Mouse (Mus musculus): Measurements from ENCODE around the gene Bcr. TPM values are rescaled to one million over a fixed set of nuclear protein-coding genes. Genes with fewer than 3 reads are reported as not detected.
"Not testable (repeated sequence)": the region's sequence is repeated elsewhere in the genome, so short reads cannot be mapped to it uniquely, and the experiment has no call there.

Gene Bcr
- polyA plus RNA-seq, 1 experiment from 2014 or later: 14.0 TPM

GRCm38 (mm10) chr10:75036883-75037379 is 23.5 kb upstream of the Bcr start, which contains the start of gene Rab36:
Gene Rab36, plus strand, starts transcription at chr10:75037058.
- under 1% methylated on average over 36 of the region's 36 CpGs for WGBS
- ATAC-seq (ENCODE audit: low FRiP score): peak; percentile 94
- Histone ChIP-seq H3K4me2 (replicated peaks) (peak within 1 kb of the TSS; percentile 79), H3K27me3 (no peaks in the 10 kb centered on the region), H3K4me3 (peak within 1 kb of the TSS; percentile 39), H3K9me3 (replicated peaks) (no peaks in the 10 kb centered on the region), H3K9ac (peak within 1 kb of the TSS; percentile 52), H3K27ac (peak within 1 kb of the TSS; percentile 91), H3K4me1 (peaks cover 48% of the 10 kb centered on the region), H3K36me3 (no peaks in the 10 kb centered on the region)

- H3K9ac ChIP-seq; H3K4me2 ChIP-seq (replicated peaks); H3K9me3 ChIP-seq (replicated peaks); H3K36me3 ChIP-seq; H3K27me3 ChIP-seq; ATAC-seq (ENCODE audit: low FRiP score); H3K4me3 ChIP-seq; H3K27ac ChIP-seq: not testable (repeated sequence)
- WGBS: 8% methylated on average over 1 of the region's 1 CpGs
- peaks cover 23% of the 10 kb centered on the region for H3K4me1 ChIP-seq
These were observed 18.3 kb upstream of the Bcr start for GRCm38 (mm10) chr10:75042060-75042459.

- Histone ChIP-seq H3K4me2 (replicated peaks) (no peak overlapping the region), H3K4me3 (no peak overlapping the region), H3K36me3 (peaks cover 7% of the 10 kb centered on the region; the same call in 1 of the 2 replicates), H3K9ac (no peak overlapping the region), H3K27ac (no peak overlapping the region), H3K9me3 (replicated peaks) (no peaks in the 10 kb centered on the region), H3K27me3 (no peaks in the 10 kb centered on the region), H3K4me1 (0 out of 2 replicates have a peak, but pooled peaks cover 5% of the 10 kb centered on the region)
- 39% methylated on average over 7 of the region's 7 CpGs for WGBS
- peak; percentile 36; the same call in 1 of the 2 replicates for ATAC-seq (ENCODE audit: low FRiP score)
These were observed 15.9 kb upstream of the Bcr start for GRCm38 (mm10) chr10:75044459-75044858.

- no peak overlapping the region for H3K4me3 ChIP-seq
- no peak overlapping the region for H3K9ac ChIP-seq
- 0 out of 2 replicates have a peak, but pooled peaks cover 5% of the 10 kb centered on the region for H3K4me1 ChIP-seq
- no peaks in the 10 kb centered on the region for H3K27me3 ChIP-seq
- no peaks in the 10 kb centered on the region for H3K9me3 ChIP-seq (replicated peaks)
- WGBS: 91% methylated on average over 15 of the region's 15 CpGs
- H3K27ac ChIP-seq: no peak overlapping the region
- no peak for ATAC-seq (ENCODE audit: low FRiP score)
- H3K36me3 ChIP-seq: peaks cover 7% of the 10 kb centered on the region; the same call in 1 of the 2 replicates
- no peak overlapping the region for H3K4me2 ChIP-seq (replicated peaks)
These were observed 14.6 kb upstream of the Bcr start for GRCm38 (mm10) chr10:75045831-75046230.

GRCm38 (mm10) chr10:75048711-75049110 is 11.7 kb upstream of the Bcr start:
- 0 out of 2 replicates have a peak, but pooled peaks cover 4% of the 10 kb centered on the region for H3K4me1 ChIP-seq
- no peak overlapping the region for H3K27ac ChIP-seq
- H3K9me3 ChIP-seq (replicated peaks): no peaks in the 10 kb centered on the region
- H3K4me2 ChIP-seq (replicated peaks): no peak overlapping the region
- no peaks in the 10 kb centered on the region for H3K27me3 ChIP-seq
- peaks cover 7% of the 10 kb centered on the region; the same call in 1 of the 2 replicates for H3K36me3 ChIP-seq
- no peak overlapping the region for H3K4me3 ChIP-seq
- 91% methylated on average over 7 of the region's 7 CpGs for WGBS
- ATAC-seq (ENCODE audit: low FRiP score): no peak
- H3K9ac ChIP-seq: no peak overlapping the region

- H3K9ac ChIP-seq: no peak overlapping the region
- 95% methylated on average over 21 of the region's 21 CpGs for WGBS
- no peak overlapping the region for H3K4me3 ChIP-seq
- H3K36me3 ChIP-seq: no peaks in the 10 kb centered on the region
- no peaks in the 10 kb centered on the region for H3K9me3 ChIP-seq (replicated peaks)
- no peak overlapping the region for H3K4me2 ChIP-seq (replicated peaks)
- no peak for ATAC-seq (ENCODE audit: low FRiP score)
- peaks cover 11% of the 10 kb centered on the region for H3K4me1 ChIP-seq
- H3K27me3 ChIP-seq: no peaks in the 10 kb centered on the region; the same call in 1 of the 2 replicates
- no peak overlapping the region for H3K27ac ChIP-seq
These were observed 8.9 kb upstream of the Bcr start for GRCm38 (mm10) chr10:75051364-75052074.

GRCm38 (mm10) chr10:75052902-75053301 is 7.5 kb upstream of the Bcr start:
- Histone ChIP-seq H3K9me3 (replicated peaks) (no peaks in the 10 kb centered on the region), H3K4me3 (no peak overlapping the region), H3K27me3 (no peaks in the 10 kb centered on the region; the same call in 1 of the 2 replicates), H3K27ac (no peak overlapping the region), H3K36me3 (no peaks in the 10 kb centered on the region), H3K9ac (no peak overlapping the region), H3K4me2 (replicated peaks) (no peak overlapping the region), H3K4me1 (peaks cover 20% of the 10 kb centered on the region)
- ATAC-seq (ENCODE audit: low FRiP score): no peak
- WGBS: 80% methylated on average over 8 of the region's 8 CpGs

GRCm38 (mm10) chr10:75053655-75054054 is 6.7 kb upstream of the Bcr start:
- H3K4me2 ChIP-seq (replicated peaks): no peak overlapping the region
- no peaks in the 10 kb centered on the region for H3K9me3 ChIP-seq (replicated peaks)
- H3K4me3 ChIP-seq: no peak overlapping the region
- ATAC-seq (ENCODE audit: low FRiP score): no peak
- no peak overlapping the region for H3K27ac ChIP-seq
- WGBS: 88% methylated on average over 4 of the region's 4 CpGs
- no peaks in the 10 kb centered on the region; the same call in 1 of the 2 replicates for H3K27me3 ChIP-seq
- peaks cover 23% of the 10 kb centered on the region for H3K4me1 ChIP-seq
- H3K9ac ChIP-seq: no peak overlapping the region
- no peaks in the 10 kb centered on the region for H3K36me3 ChIP-seq

- H3K27ac ChIP-seq: no peak overlapping the region; the same call in 1 of the 2 replicates
- H3K27me3 ChIP-seq: no peaks in the 10 kb centered on the region; the same call in 1 of the 2 replicates
- H3K36me3 ChIP-seq: no peaks in the 10 kb centered on the region
- H3K9ac ChIP-seq: no peak overlapping the region
- WGBS: 83% methylated on average over 6 of the region's 6 CpGs
- H3K4me2 ChIP-seq (replicated peaks): no peak overlapping the region
- no peak for ATAC-seq (ENCODE audit: low FRiP score)
- H3K4me3 ChIP-seq: no peak overlapping the region
- H3K4me1 ChIP-seq: peaks cover 28% of the 10 kb centered on the region
- H3K9me3 ChIP-seq (replicated peaks): no peaks in the 10 kb centered on the region
These were observed 6.3 kb upstream of the Bcr start for GRCm38 (mm10) chr10:75054125-75054524.

GRCm38 (mm10) chr10:75055672-75056071 is 4.7 kb upstream of the Bcr start:
- H3K9ac ChIP-seq: no peak overlapping the region
- H3K27ac ChIP-seq: peak overlapping the region; percentile 67
- H3K27me3 ChIP-seq: no peaks in the 10 kb centered on the region; the same call in 1 of the 2 replicates
- no peak overlapping the region for H3K4me3 ChIP-seq
- 66% methylated on average over 5 of the region's 5 CpGs for WGBS
- H3K9me3 ChIP-seq (replicated peaks): no peaks in the 10 kb centered on the region
- 0 out of 2 replicates have a peak, but pooled peaks have one; percentile 9 for ATAC-seq (ENCODE audit: low FRiP score)
- H3K4me2 ChIP-seq (replicated peaks): no peak overlapping the region
- peaks cover 36% of the 10 kb centered on the region for H3K4me1 ChIP-seq
- no peaks in the 10 kb centered on the region for H3K36me3 ChIP-seq

- peak overlapping the region; percentile 67 for H3K27ac ChIP-seq
- ATAC-seq (ENCODE audit: low FRiP score): peak; percentile 26
- H3K4me1 ChIP-seq: peaks cover 36% of the 10 kb centered on the region
- 8% methylated on average over 4 of the region's 4 CpGs for WGBS
- H3K27me3 ChIP-seq: no peaks in the 10 kb centered on the region; the same call in 1 of the 2 replicates
- no peak overlapping the region; the same call in 1 of the 2 replicates for H3K4me2 ChIP-seq (replicated peaks)
- no peaks in the 10 kb centered on the region for H3K36me3 ChIP-seq
- H3K4me3 ChIP-seq: no peak overlapping the region
- no peaks in the 10 kb centered on the region for H3K9me3 ChIP-seq (replicated peaks)
- no peak overlapping the region for H3K9ac ChIP-seq
These were observed 4.1 kb upstream of the Bcr start for GRCm38 (mm10) chr10:75056255-75056654.

GRCm38 (mm10) chr10:75058336-75058735 is 2.1 kb upstream of the Bcr start:
- Histone ChIP-seq H3K27me3 (no peaks in the 10 kb centered on the region; the same call in 1 of the 2 replicates), H3K9me3 (replicated peaks) (no peaks in the 10 kb centered on the region), H3K9ac (no peak overlapping the region), H3K4me3 (no peak overlapping the region), H3K4me1 (peaks cover 57% of the 10 kb centered on the region), H3K4me2 (replicated peaks) (no peak overlapping the region), H3K27ac (no peak overlapping the region), H3K36me3 (no peaks in the 10 kb centered on the region)
- WGBS: 83% methylated on average over 8 of the region's 8 CpGs
- no peak for ATAC-seq (ENCODE audit: low FRiP score)
